Mouse (Mus musculus): ENCODE measurements at regions not wholly inside any gene's neighbourhood (a gene's known extent, or its start where the extent isn't known, plus 50 kb on each side); places are given as distances from the start of the nearest gene placed in this dataset.

DNA sequence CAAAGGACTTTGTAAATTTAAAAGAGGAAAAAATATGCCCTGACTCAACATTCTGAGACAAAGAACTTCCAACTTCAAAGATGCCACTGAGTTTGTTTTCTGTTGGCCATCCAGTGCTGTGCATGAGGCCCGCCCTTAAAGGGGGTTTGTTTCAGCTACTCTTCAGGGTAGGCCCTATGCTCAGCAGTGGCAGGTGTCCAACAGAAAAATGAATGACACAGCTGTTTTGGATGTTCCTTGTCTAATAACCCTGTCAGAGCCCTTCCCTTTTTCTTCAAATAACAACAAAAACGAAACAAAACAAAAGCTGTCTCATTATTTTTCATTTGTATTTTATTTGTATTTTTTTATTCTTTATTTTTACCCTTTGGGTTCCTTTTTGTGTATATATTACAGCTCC lies 61.5 kb downstream of the Gm10260 start:
- Histone ChIP-seq H3K9me3 (replicated peaks; ENCODE audit: insufficient read depth, low read length) (no peaks in the 10 kb centered on the region), H3K4me3 (ENCODE audit: control insufficient read depth in 1 of 2, insufficient read depth in 1 of 2, low read depth in 2 of 2, low read length in 2 of 2) (peak overlapping the region in 1 of 2 experiments; percentile 28; a peak in 2 of 4 replicates), H3K27me3 (ENCODE audit: control insufficient read depth in 1 of 2, insufficient read depth in 2 of 2, low read length in 2 of 2) (no peaks in the 10 kb centered on the region), H3K9ac (ENCODE audit: control insufficient read depth, low read depth, low read length, poor library complexity, severe bottlenecking) (peak overlapping the region; percentile 42), H3K79me2 (ENCODE audit: control insufficient read depth, insufficient read depth, low read length, poor library complexity) (no peaks in the 10 kb centered on the region), H3K36me3 (ENCODE audit: control insufficient read depth in 1 of 2, insufficient read depth in 2 of 2, low read length in 2 of 2) (peaks cover 0 to 17% of the 10 kb centered on the region in 2 experiments; a peak in 2 of 4 replicates), H3K27ac (ENCODE audit: control insufficient read depth, low read depth, low read length) (peak overlapping the region; percentile 91), H3K4me1 (ENCODE audit: control insufficient read depth in 1 of 2, insufficient read depth in 2 of 2, low read length in 2 of 2) (peaks cover 11 to 13% of the 10 kb centered on the region in 2 experiments)
- TF ChIP-seq ZMIZ1 (IDR thresholded peaks at IDR 0.05; ENCODE audit: low read depth, low read length) (peak; percentile 53; the same call in 1 of the 2 replicates), MEF2A (IDR thresholded peaks at IDR 0.05; ENCODE audit: extremely low read depth, insufficient replicate concordance, low read depth, low read length, poor library complexity, severe bottlenecking) (no peak), USF1 (IDR thresholded peaks at IDR 0.05; ENCODE audit: low read depth, low read length) (no peak), TBP (IDR thresholded peaks at IDR 0.05; ENCODE audit: low read depth, low read length) (0 out of 2 replicates have a peak, but pooled peaks have one; percentile 23), GABPA (IDR thresholded peaks at IDR 0.05; ENCODE audit: low read depth, low read length) (peak; percentile 69; the same call in 1 of the 2 replicates), CHD2 (IDR thresholded peaks at IDR 0.05; ENCODE audit: low read length) (no peak), MXI1 (IDR thresholded peaks at IDR 0.05; ENCODE audit: low read depth, low read length) (no peak; the same call in 1 of the 2 replicates), MYB (IDR thresholded peaks at IDR 0.05; ENCODE audit: low read depth, low read length) (peak; percentile 69; the same call in 1 of the 2 replicates), CTCF (IDR thresholded peaks at IDR 0.05 in 2 of 3, conservative IDR thresholded peaks at IDR 0.05 in 1 of 3; ENCODE audit: control insufficient read depth in 1 of 3, insufficient read depth in 1 of 3, low read depth in 2 of 3, low read length in 3 of 3, poor library complexity in 1 of 3, severe bottlenecking in 1 of 3) (no peak), ZC3H11A (IDR thresholded peaks at IDR 0.05; ENCODE audit: low read depth, low read length) (no peak), TAL1 (IDR thresholded peaks at IDR 0.05; ENCODE audit: low read length) (no peak), JUND (IDR thresholded peaks at IDR 0.05; ENCODE audit: low read depth, low read length) (no peak), KAT2A (conservative IDR thresholded peaks at IDR 0.05; ENCODE audit: low read depth, low read length) (no peak), CHD1 (IDR thresholded peaks at IDR 0.05; ENCODE audit: low read depth, low read length) (peak; percentile 82; the same call in 1 of the 2 replicates), EP300 (IDR thresholded peaks at IDR 0.05; ENCODE audit: low read depth in 1 of 2, low read length in 2 of 2) (peak; percentile 75 to 85), SIN3A (IDR thresholded peaks at IDR 0.05; ENCODE audit: low read length) (peak; percentile 65), E2F4 (IDR thresholded peaks at IDR 0.05; ENCODE audit: borderline replicate concordance, low read depth, low read length) (no peak), ETS1 (IDR thresholded peaks at IDR 0.05; ENCODE audit: low read depth, low read length) (peak; percentile 97), MYC (IDR thresholded peaks at IDR 0.05; ENCODE audit: low read depth, low read length) (no peak), TCF12 (IDR thresholded peaks at IDR 0.05; ENCODE audit: low read depth, low read length) (peak; percentile 66; the same call in 1 of the 2 replicates), UBTF (IDR thresholded peaks at IDR 0.05; ENCODE audit: borderline replicate concordance, insufficient read depth, low read depth, low read length) (no peak), MAFK (IDR thresholded peaks at IDR 0.05; ENCODE audit: borderline replicate concordance, low read depth, low read length) (peak; percentile 77; the same call in 1 of the 2 replicates), USF2 (IDR thresholded peaks at IDR 0.05; ENCODE audit: borderline replicate concordance in 1 of 2, insufficient read depth in 1 of 2, low read depth in 1 of 2, low read length in 2 of 2) (no peak), HCFC1 (IDR thresholded peaks at IDR 0.05; ENCODE audit: low read depth, low read length) (peak; percentile 56), MAX (IDR thresholded peaks at IDR 0.05; ENCODE audit: low read length) (no peak)
- DNase-seq (ENCODE audit: low read depth, low spot score): peak; percentile 94

All from MEL (cell line).